Mouse (Mus musculus): ENCODE results near the gene Gata3. TPM values are rescaled to one million over a fixed set of nuclear protein-coding genes. Genes with fewer than 3 reads are reported as not detected.

Gata3 gene
- polyA plus RNA-seq, 1 experiment: 6.1 TPM

DNA sequence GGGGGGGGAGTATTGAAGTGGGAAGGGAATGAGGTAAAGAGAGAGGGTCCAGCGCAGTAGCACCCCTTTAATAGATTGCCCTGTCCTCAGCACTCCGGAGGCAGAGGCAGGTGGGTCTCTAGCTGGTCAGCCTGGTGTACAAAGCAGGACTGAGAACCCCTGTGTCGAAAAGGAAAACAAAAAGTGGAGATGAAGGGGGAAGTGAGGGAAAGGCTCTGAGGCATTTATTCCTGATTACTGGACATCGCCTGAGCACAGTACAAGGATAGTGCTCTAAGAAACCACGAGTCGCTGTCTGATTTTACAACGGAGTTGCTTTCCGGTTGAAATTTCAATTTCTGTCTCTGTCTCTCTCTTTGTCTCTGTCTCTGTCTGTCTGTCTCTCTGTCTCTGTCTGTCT, 417 bp upstream of the Gata3 start:
- no peak overlapping the region for H3K4me3 ChIP-seq (ENCODE audit: low read depth, low read length)
- no peaks in the 10 kb centered on the region for H3K4me1 ChIP-seq (ENCODE audit: control insufficient read depth, insufficient read depth, low read length)

DNA sequence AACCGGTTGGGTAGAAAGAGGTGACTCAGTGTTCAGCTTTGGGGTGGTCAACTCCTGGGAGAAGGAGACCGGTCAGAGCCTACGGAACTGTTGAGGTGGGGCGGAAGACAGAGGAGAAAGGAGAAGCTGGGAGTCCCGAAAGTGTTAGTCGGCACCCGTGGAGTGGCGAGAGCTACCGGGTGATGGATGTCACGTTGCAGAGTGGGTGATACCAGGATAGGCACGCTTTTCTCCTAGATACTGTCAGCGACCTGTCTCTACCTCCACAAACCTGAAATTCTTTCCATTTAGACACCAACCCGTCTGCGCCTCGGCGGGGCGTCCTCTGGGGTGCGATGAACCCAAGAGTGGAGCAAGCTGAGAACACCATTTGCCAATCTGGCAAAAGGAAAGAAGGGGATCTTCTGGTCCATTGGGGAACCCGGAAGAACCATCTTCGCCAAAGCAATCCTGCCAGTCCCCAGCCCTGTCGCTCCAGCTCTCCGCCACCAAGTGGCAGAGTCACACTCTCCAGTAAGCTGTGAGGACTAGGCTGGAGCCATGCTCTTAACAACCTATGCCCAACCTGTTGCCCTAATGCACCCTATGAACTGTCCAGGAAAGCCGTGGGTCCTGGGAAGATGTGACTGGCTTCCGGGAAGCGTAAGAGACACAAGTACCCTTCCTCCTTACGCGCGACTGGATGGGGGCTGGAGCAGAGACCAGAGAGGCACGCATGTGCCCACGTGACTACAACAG, 752 bp downstream of the Gata3 start, which contains the start of gene 9230102O04Rik:
Gene 9230102O04Rik, minus strand, starts transcription at position 628 of the 738 bp plus-strand sequence.
- H3K9me3 ChIP-seq (replicated peaks; ENCODE audit: control insufficient read depth, insufficient read depth, low read length, poor library complexity, severe bottlenecking): no peaks in the 10 kb centered on the region
- no peak within 1 kb of the TSS for H3K27ac ChIP-seq (ENCODE audit: insufficient read depth, low read length)
- H3K4me1 ChIP-seq (ENCODE audit: control insufficient read depth, insufficient read depth, low read length): no peaks in the 10 kb centered on the region
- no peaks in the 10 kb centered on the region for H3K36me3 ChIP-seq (ENCODE audit: control insufficient read depth, insufficient read depth, low read length, poor library complexity, severe bottlenecking)
- H3K4me3 ChIP-seq (ENCODE audit: low read depth, low read length): peak within 1 kb of the TSS; percentile 55
- H3K27me3 ChIP-seq (ENCODE audit: control insufficient read depth, insufficient read depth, low read length, poor library complexity, severe bottlenecking): peaks cover 32% of the 10 kb centered on the region
- H3K9ac ChIP-seq (ENCODE audit: low read depth, poor library complexity, severe bottlenecking): 0 out of 2 replicates have a peak within 1 kb of the TSS, but pooled peaks have one; percentile 13
- TF ChIP-seq CTCF (IDR thresholded peaks at IDR 0.05; ENCODE audit: low read depth, low read length): peak; percentile 43
- TF ChIP-seq EP300 (IDR thresholded peaks at IDR 0.05; ENCODE audit: insufficient read depth, low read depth, low read length): no peak
- no peak for TF ChIP-seq POLR2A (IDR thresholded peaks at IDR 0.05; ENCODE audit: insufficient read depth, low read length)

More for the DNA sequence above, 417 bp upstream of the Gata3 start:
- Histone ChIP-seq H3K9me3 (replicated peaks; ENCODE audit: control insufficient read depth, insufficient read depth, low read length, poor library complexity, severe bottlenecking) (no peaks in the 10 kb centered on the region), H3K27ac (ENCODE audit: insufficient read depth, low read length) (no peak overlapping the region), H3K36me3 (ENCODE audit: control insufficient read depth, insufficient read depth, low read length, poor library complexity, severe bottlenecking) (no peaks in the 10 kb centered on the region), H3K9ac (ENCODE audit: low read depth, poor library complexity, severe bottlenecking) (no peak overlapping the region), H3K27me3 (ENCODE audit: control insufficient read depth, insufficient read depth, low read length, poor library complexity, severe bottlenecking) (peaks cover 23% of the 10 kb centered on the region)
- no peak for TF ChIP-seq EP300 (IDR thresholded peaks at IDR 0.05; ENCODE audit: insufficient read depth, low read depth, low read length)
- TF ChIP-seq CTCF (IDR thresholded peaks at IDR 0.05; ENCODE audit: low read depth, low read length): no peak
- no peak for TF ChIP-seq POLR2A (IDR thresholded peaks at IDR 0.05; ENCODE audit: insufficient read depth, low read length)

DNA sequence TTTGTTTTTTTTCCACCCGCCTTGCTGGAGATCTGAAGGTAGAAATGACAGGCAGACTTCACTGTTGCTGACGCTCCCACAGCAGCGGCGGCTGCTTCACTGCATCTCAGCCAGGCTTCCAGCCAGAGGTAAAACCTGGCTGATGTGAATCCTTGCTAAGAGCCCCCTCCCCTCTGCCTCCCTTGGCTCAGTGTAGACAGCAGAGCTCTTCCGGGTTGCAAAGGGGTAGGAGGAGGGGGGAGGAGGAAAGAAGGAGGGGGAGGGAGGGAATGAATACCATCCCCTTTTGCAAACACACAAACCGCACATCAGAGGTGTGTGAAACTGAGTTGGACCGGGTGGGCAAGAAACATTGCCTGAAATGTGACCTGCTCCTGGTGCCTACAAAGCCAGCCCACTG, 2.2 kb downstream of the Gata3 start:
- Histone ChIP-seq H3K27me3 (ENCODE audit: control insufficient read depth, insufficient read depth, low read length, poor library complexity, severe bottlenecking) (peaks cover 46% of the 10 kb centered on the region), H3K4me1 (ENCODE audit: control insufficient read depth, insufficient read depth, low read length) (no peaks in the 10 kb centered on the region), H3K9ac (ENCODE audit: low read depth, poor library complexity, severe bottlenecking) (no peak overlapping the region), H3K27ac (ENCODE audit: insufficient read depth, low read length) (no peak overlapping the region), H3K36me3 (ENCODE audit: control insufficient read depth, insufficient read depth, low read length, poor library complexity, severe bottlenecking) (no peaks in the 10 kb centered on the region), H3K4me3 (ENCODE audit: low read depth, low read length) (no peak overlapping the region), H3K9me3 (replicated peaks; ENCODE audit: control insufficient read depth, insufficient read depth, low read length, poor library complexity, severe bottlenecking) (no peaks in the 10 kb centered on the region)
- TF ChIP-seq CTCF (IDR thresholded peaks at IDR 0.05; ENCODE audit: low read depth, low read length) (no peak), EP300 (IDR thresholded peaks at IDR 0.05; ENCODE audit: insufficient read depth, low read depth, low read length) (no peak), POLR2A (IDR thresholded peaks at IDR 0.05; ENCODE audit: insufficient read depth, low read length) (no peak)

DNA sequence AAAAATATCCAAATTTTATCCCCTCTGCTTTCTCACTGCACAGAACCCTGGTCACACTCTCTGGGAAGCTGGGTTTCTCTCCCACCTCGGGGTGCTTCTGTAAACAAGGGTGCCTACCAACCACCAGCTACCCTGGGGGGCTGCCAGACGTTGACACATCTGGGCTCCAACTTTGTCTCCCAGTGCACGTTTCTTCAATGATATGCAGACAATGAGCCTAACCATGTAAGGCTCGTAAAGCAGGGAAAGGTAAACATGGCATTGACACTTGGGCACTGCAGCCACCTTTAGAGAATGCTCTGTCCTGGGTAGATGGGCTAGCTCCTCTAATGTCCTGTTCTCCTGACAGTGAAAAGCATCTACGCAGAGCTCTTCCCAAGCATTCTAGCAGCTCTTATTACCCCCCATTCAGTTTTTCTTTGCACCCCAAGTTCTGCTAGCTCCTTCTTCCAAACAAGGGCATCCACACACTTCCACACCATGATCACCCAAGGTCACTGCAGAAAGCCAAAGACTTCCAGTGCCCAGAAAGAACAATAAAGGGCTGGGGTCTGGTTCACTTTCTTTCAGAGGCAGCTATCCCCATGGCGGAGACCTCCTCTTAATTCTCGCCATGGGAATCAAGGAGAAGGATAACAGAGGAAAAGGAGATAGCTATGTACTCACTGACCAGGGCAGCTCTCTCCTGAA, 2.8 kb downstream of the Gata3 start:
- no peaks in the 10 kb centered on the region for H3K36me3 ChIP-seq (ENCODE audit: control insufficient read depth, insufficient read depth, low read length, poor library complexity, severe bottlenecking)
- no peaks in the 10 kb centered on the region for H3K4me1 ChIP-seq (ENCODE audit: control insufficient read depth, insufficient read depth, low read length)
- H3K27ac ChIP-seq (ENCODE audit: insufficient read depth, low read length): no peak overlapping the region
- no peak for TF ChIP-seq CTCF (IDR thresholded peaks at IDR 0.05; ENCODE audit: low read depth, low read length)
- no peak overlapping the region for H3K9ac ChIP-seq (ENCODE audit: low read depth, poor library complexity, severe bottlenecking)
- H3K27me3 ChIP-seq (ENCODE audit: control insufficient read depth, insufficient read depth, low read length, poor library complexity, severe bottlenecking): peaks cover 51% of the 10 kb centered on the region
- H3K4me3 ChIP-seq (ENCODE audit: low read depth, low read length): no peak overlapping the region
- no peaks in the 10 kb centered on the region for H3K9me3 ChIP-seq (replicated peaks; ENCODE audit: control insufficient read depth, insufficient read depth, low read length, poor library complexity, severe bottlenecking)

DNA sequence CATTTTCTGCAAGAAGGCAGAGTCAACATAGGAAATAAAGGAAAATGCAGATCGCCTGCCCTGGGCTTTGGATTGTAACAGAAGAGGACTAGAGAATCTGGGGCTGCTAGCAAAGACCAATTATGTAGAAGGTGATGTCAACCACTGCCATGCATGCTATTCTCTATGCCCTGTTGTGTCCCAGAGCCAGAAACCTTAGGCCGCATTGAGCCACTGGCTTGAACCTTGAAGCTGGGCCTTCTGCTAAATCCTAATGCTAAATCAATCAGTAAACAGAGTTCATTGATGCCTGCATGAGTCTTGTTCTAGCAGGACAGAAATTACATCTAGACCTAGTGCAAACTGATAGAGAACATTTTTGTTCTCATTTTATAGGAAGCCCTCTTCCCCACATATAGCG, 3.8 kb downstream of the Gata3 start:
- no peak overlapping the region for H3K27ac ChIP-seq (ENCODE audit: insufficient read depth, low read length)
- no peaks in the 10 kb centered on the region for H3K36me3 ChIP-seq (ENCODE audit: control insufficient read depth, insufficient read depth, low read length, poor library complexity, severe bottlenecking)
- TF ChIP-seq CTCF (IDR thresholded peaks at IDR 0.05; ENCODE audit: low read depth, low read length): no peak
- TF ChIP-seq EP300 (IDR thresholded peaks at IDR 0.05; ENCODE audit: insufficient read depth, low read depth, low read length): no peak
- TF ChIP-seq POLR2A (IDR thresholded peaks at IDR 0.05; ENCODE audit: insufficient read depth, low read length): no peak
- no peaks in the 10 kb centered on the region for H3K4me1 ChIP-seq (ENCODE audit: control insufficient read depth, insufficient read depth, low read length)
- H3K9ac ChIP-seq (ENCODE audit: low read depth, poor library complexity, severe bottlenecking): no peak overlapping the region
- H3K27me3 ChIP-seq (ENCODE audit: control insufficient read depth, insufficient read depth, low read length, poor library complexity, severe bottlenecking): peaks cover 61% of the 10 kb centered on the region
- no peak overlapping the region for H3K4me3 ChIP-seq (ENCODE audit: low read depth, low read length)
- no peaks in the 10 kb centered on the region for H3K9me3 ChIP-seq (replicated peaks; ENCODE audit: control insufficient read depth, insufficient read depth, low read length, poor library complexity, severe bottlenecking)

DNA sequence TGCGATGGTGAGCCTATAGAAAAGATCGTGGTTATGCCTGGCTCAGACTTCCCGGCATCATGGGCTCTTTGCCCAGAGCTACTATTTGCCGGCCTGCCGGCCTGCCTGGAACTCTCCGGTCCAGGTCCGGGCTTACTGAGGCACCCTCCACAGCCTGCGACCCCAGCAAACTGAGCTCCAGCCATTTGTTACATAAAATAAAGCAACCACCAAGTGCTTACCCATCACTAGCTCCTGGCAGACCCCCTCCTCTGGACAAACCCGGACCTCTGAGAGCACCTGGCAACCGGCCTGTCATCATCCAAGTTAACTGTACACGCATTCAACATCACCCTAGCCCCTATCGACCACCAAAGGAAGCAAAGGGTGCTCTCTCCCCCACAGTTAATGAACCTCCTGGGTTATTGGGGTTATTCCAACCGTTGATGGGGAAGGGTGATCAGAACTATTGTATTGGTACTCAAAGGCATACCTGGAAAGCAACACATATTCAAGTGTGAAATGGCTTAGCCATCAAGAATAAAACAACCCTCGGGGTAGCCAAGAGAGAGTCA, 4.5 kb downstream of the Gata3 start:
- TF ChIP-seq EP300 (IDR thresholded peaks at IDR 0.05; ENCODE audit: insufficient read depth, low read depth, low read length): no peak
- no peak for TF ChIP-seq POLR2A (IDR thresholded peaks at IDR 0.05; ENCODE audit: insufficient read depth, low read length)
- TF ChIP-seq CTCF (IDR thresholded peaks at IDR 0.05; ENCODE audit: low read depth, low read length): no peak
- H3K4me3 ChIP-seq (ENCODE audit: low read depth, low read length): no peak overlapping the region
- H3K9me3 ChIP-seq (replicated peaks; ENCODE audit: control insufficient read depth, insufficient read depth, low read length, poor library complexity, severe bottlenecking): no peaks in the 10 kb centered on the region
- H3K4me1 ChIP-seq (ENCODE audit: control insufficient read depth, insufficient read depth, low read length): no peaks in the 10 kb centered on the region
- no peaks in the 10 kb centered on the region for H3K36me3 ChIP-seq (ENCODE audit: control insufficient read depth, insufficient read depth, low read length, poor library complexity, severe bottlenecking)
- no peak overlapping the region for H3K27ac ChIP-seq (ENCODE audit: insufficient read depth, low read length)
- peaks cover 65% of the 10 kb centered on the region for H3K27me3 ChIP-seq (ENCODE audit: control insufficient read depth, insufficient read depth, low read length, poor library complexity, severe bottlenecking)
- H3K9ac ChIP-seq (ENCODE audit: low read depth, poor library complexity, severe bottlenecking): no peak overlapping the region

Measured in ES-Bruce4 (cell line).